Mouse (Mus musculus): ENCODE results near the gene Tmtc4. TPM values are rescaled to one million over a fixed set of nuclear protein-coding genes. Genes with fewer than 3 reads are reported as not detected.
A peak's percentile ranks its signal among the peaks of the same experiment; 100 is the strongest.

The Tmtc4 gene
- polyA plus RNA-seq, 1 experiment from 2014 or later: 28.5 TPM

DNA sequence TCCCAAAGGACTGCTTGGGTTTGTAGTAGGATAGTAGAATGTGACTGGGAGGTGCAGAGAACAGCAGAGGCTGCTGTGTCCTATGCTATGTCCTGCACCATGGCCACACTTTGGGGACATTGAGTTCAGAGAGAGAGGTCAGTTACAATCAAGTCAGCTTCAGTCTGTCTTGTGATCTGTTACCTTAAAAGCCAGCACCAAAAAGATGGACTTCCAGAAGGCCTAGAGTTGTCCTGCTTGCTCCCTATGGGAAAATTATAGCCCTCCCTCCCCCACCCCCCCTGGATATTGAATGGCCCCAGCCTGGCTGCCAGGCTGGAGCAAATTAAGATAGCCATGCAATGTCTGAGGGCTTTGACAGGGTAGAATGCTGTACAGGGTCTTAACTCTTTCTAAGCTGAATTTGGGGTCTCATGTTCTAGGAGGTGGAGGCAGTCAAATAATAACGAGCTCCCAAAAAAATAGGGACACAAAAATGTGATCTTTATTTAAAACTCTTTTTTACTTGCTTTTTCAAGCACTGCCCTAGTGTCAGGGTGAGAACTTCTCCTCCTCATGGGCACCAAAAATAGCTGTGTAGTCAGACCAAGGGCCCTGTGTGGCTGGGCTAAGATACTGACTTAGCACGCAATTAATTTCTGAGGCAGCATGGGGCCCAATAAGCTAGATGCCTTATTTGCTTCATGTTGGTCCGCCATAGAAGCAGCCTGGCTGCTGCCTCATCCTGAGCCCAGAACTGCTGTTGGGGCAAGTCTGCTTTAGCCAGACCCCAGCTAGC is 95.9 kb downstream of the Tmtc4 start:
- WGBS: 89% methylated on average over 3 of the region's 3 CpGs
- no peak overlapping the region for H3K27ac ChIP-seq

GRCm38 (mm10) chr14:122887278-122887677 is 96.6 kb downstream of the Tmtc4 start:
- Histone ChIP-seq H3K36me3 (0 out of 2 replicates have a peak, but pooled peaks cover 3% of the 10 kb centered on the region), H3K27ac (no peak overlapping the region), H3K4me1 (replicated peaks) (peaks cover 21% of the 10 kb centered on the region), H3K4me3 (no peak overlapping the region), H3K9me3 (no peaks in the 10 kb centered on the region), H3K27me3 (ENCODE audit: insufficient read depth, poor library complexity, severe bottlenecking) (no peaks in the 10 kb centered on the region)
- DNase-seq (ENCODE audit: low spot score): no peak
- 76% methylated on average over 1 of the region's 1 CpGs for WGBS

More for the DNA sequence above, 95.9 kb downstream of the Tmtc4 start:
- H3K36me3 ChIP-seq: 0 out of 2 replicates have a peak, but pooled peaks cover 3% of the 10 kb centered on the region
- H3K4me3 ChIP-seq: no peak overlapping the region
- no peaks in the 10 kb centered on the region for H3K27me3 ChIP-seq (ENCODE audit: insufficient read depth, poor library complexity, severe bottlenecking)
- DNase-seq (ENCODE audit: low spot score): no peak
- no peaks in the 10 kb centered on the region for H3K9me3 ChIP-seq
- H3K4me1 ChIP-seq (replicated peaks): peaks cover 15% of the 10 kb centered on the region

- H3K27me3 ChIP-seq (ENCODE audit: insufficient read depth, poor library complexity, severe bottlenecking): no peaks in the 10 kb centered on the region
- 90% methylated on average over 7 of the region's 7 CpGs for WGBS
- no peak for DNase-seq (ENCODE audit: low spot score)
- H3K36me3 ChIP-seq: no peaks in the 10 kb centered on the region
- H3K9me3 ChIP-seq: no peaks in the 10 kb centered on the region
- no peak overlapping the region for H3K27ac ChIP-seq
- peaks cover 32% of the 10 kb centered on the region for H3K4me1 ChIP-seq (replicated peaks)
- H3K4me3 ChIP-seq: no peak overlapping the region
Observed at GRCm38 (mm10) chr14:122885893-122886292, 97.9 kb downstream of the Tmtc4 start.

DNA sequence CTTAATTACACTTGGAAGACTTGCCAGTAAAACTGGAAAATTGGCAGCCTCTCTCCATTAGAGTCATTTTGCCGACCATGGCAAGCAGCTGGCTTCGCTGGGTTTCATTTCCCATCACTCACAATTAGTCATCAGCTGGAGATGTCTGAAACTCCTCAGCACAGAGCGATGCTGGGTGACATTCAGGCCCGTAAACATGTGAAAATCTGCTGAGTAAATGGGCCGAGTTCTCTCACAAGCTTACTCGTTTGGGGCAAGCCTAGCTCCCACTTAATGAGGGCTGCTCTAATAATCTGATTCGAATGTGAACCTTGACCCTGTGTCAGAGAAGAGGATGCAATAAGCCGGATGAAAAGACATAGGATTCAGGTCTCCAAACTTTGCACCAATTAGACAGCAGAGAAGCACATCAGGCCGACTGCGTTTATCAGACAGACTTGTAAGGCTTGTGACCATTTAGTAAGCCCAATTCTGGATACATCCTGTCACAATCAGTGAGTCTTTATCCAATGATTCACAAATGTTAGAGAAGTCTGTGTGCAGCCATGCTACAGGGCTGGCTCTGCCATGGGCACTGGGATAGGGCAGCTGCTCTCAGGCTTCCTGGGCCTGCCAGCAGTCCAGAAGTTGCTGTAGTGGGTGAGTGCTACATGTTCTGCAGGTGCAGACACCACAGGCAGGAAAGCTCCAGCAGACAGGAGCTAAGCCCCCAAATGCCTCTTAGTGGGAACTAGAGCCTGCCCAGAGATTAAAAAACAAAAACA is 99.8 kb downstream of the Tmtc4 start:
- H3K9me3 ChIP-seq: no peaks in the 10 kb centered on the region
- H3K27me3 ChIP-seq (ENCODE audit: insufficient read depth, poor library complexity, severe bottlenecking): no peaks in the 10 kb centered on the region
- no peak for DNase-seq (ENCODE audit: low spot score)
- H3K27ac ChIP-seq: peak overlapping the region; percentile 77
- peaks cover 35% of the 10 kb centered on the region for H3K4me1 ChIP-seq (replicated peaks)
- no peak overlapping the region for H3K4me3 ChIP-seq
- no peaks in the 10 kb centered on the region for H3K36me3 ChIP-seq
- WGBS: 70% methylated on average over 10 of the region's 10 CpGs

GRCm38 (mm10) chr14:122883410-122883806 is 100.4 kb downstream of the Tmtc4 start:
- peaks cover 35% of the 10 kb centered on the region for H3K4me1 ChIP-seq (replicated peaks)
- H3K36me3 ChIP-seq: no peaks in the 10 kb centered on the region
- DNase-seq (ENCODE audit: low spot score): no peak
- no peak overlapping the region for H3K4me3 ChIP-seq
- no peaks in the 10 kb centered on the region for H3K9me3 ChIP-seq
- no peaks in the 10 kb centered on the region for H3K27me3 ChIP-seq (ENCODE audit: insufficient read depth, poor library complexity, severe bottlenecking)
- WGBS: 76% methylated on average over 4 of the region's 4 CpGs
- peak overlapping the region; percentile 77 for H3K27ac ChIP-seq

DNA sequence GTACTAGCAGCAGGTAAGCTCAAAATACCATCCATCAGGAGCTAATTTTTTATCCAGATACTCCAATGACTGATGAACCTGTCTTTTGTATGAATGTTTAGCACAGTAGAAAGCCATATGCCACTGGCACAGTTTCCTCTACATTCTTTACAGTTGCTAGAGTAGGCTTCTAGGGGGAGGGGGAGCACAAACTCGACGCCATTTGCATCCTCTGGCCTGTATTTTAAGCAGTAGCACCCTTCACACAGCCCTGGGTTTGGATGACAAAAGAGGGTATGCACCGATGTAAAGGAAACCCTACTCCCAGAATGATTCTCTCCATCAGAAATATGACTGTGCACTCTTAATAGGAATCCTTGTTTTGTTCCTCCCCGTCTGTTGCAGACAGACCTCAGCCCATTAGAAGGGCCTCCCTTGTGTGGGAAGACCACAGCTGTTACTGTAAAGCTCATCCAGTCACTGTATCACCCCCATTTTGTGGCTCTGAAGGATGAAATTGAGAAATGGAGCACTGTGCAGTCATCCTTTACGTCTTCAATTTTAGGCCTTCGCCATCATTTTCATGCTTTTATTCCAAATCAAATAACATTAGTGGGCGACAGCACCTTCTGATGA is 100.9 kb downstream of the Tmtc4 start:
- WGBS: 73% methylated on average over 7 of the region's 7 CpGs
- Histone ChIP-seq H3K9me3 (no peaks in the 10 kb centered on the region), H3K27ac (peak overlapping the region; percentile 77), H3K27me3 (ENCODE audit: insufficient read depth, poor library complexity, severe bottlenecking) (no peaks in the 10 kb centered on the region), H3K4me1 (replicated peaks) (peaks cover 35% of the 10 kb centered on the region), H3K4me3 (no peak overlapping the region), H3K36me3 (no peaks in the 10 kb centered on the region)
- DNase-seq (ENCODE audit: low spot score): no peak

DNA sequence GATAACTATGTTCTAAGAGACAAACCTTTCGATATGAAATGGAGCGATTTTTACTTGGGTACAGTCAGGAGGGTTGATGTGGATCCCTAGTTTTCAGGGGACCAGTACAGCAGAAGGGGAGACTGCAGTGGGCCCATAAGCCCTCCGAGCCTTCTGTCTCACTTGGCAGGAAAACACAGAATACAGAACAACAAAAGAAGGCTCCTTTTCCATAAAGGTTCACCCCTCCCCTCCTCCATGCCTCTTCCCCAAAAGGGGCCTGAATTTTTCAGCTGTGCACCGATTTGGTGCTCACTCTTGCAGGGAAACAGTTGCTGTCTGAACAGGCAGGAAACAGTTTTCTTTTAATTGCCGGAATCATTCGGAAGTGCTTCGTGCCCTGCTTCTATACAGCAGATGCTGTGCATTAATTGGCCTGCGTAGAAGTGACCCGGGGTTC is 101.6 kb downstream of the Tmtc4 start:
- H3K4me3 ChIP-seq: no peak overlapping the region
- no peaks in the 10 kb centered on the region for H3K9me3 ChIP-seq
- WGBS: 57% methylated on average over 9 of the region's 9 CpGs
- H3K27ac ChIP-seq: peak overlapping the region; percentile 77
- DNase-seq (ENCODE audit: low spot score): no peak
- no peaks in the 10 kb centered on the region for H3K36me3 ChIP-seq
- no peaks in the 10 kb centered on the region for H3K27me3 ChIP-seq (ENCODE audit: insufficient read depth, poor library complexity, severe bottlenecking)
- H3K4me1 ChIP-seq (replicated peaks): peaks cover 35% of the 10 kb centered on the region

DNA sequence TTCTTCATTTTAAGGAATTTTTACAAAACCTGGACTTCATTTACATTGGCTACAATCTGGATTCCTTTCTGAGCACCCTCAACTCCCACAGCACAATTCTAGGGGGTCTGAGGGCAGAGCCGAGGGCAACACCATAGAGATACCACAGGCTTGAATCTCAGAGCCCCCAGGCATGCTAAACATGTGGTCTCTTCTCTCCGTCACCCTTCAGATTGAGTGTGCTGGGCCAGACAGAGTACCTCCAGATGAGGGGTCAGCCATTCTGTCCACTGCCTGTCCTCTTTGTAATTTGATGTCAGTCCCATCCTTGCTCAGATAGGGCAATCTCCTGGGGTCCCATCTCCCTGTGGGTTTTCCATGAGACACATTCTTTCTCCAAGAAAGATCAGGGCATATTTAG is 102.1 kb downstream of the Tmtc4 start:
- peaks cover 37% of the 10 kb centered on the region for H3K4me1 ChIP-seq (replicated peaks)
- no peaks in the 10 kb centered on the region for H3K9me3 ChIP-seq
- H3K36me3 ChIP-seq: no peaks in the 10 kb centered on the region
- peak overlapping the region; percentile 77 for H3K27ac ChIP-seq
- 44% methylated on average over 2 of the region's 2 CpGs for WGBS
- no peaks in the 10 kb centered on the region; the same call in 1 of the 2 replicates for H3K27me3 ChIP-seq (ENCODE audit: insufficient read depth, poor library complexity, severe bottlenecking)
- no peak for DNase-seq (ENCODE audit: low spot score)
- no peak overlapping the region for H3K4me3 ChIP-seq

DNA sequence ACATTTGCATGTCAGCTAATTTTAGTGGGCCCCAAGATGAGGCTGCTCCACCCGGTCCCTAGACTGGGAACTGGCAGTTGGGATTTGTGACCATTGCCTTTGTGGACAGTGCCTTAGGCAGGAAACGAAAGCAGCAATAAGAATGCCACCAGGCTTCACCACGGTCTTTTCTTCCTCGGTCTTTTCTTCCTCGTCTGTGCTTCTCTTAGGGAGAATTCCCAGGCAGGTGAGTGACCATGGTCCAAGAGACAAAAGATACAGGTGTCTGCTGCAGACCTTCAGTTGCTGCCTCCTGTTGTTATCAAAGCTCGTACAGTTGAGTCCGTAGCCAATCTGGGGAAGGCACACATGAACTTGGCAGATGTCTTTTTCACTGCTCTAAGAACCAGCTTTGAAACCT is 103.5 kb downstream of the Tmtc4 start:
- no peak for DNase-seq (ENCODE audit: low spot score)
- no peak overlapping the region for H3K4me3 ChIP-seq
- 81% methylated on average over 7 of the region's 7 CpGs for WGBS
- no peaks in the 10 kb centered on the region for H3K36me3 ChIP-seq
- no peaks in the 10 kb centered on the region for H3K9me3 ChIP-seq
- no peaks in the 10 kb centered on the region; the same call in 1 of the 2 replicates for H3K27me3 ChIP-seq (ENCODE audit: insufficient read depth, poor library complexity, severe bottlenecking)
- peaks cover 45% of the 10 kb centered on the region for H3K4me1 ChIP-seq (replicated peaks)
- no peak overlapping the region for H3K27ac ChIP-seq

- H3K4me1 ChIP-seq (replicated peaks): peaks cover 40% of the 10 kb centered on the region
- H3K36me3 ChIP-seq: no peaks in the 10 kb centered on the region
- no peak for DNase-seq (ENCODE audit: low spot score)
- H3K4me3 ChIP-seq: no peak overlapping the region
- no peaks in the 10 kb centered on the region for H3K9me3 ChIP-seq
- H3K27me3 ChIP-seq (ENCODE audit: insufficient read depth, poor library complexity, severe bottlenecking): no peaks in the 10 kb centered on the region; the same call in 1 of the 2 replicates
- no peak overlapping the region for H3K27ac ChIP-seq
- WGBS: 85% methylated on average over 3 of the region's 3 CpGs
Observed at GRCm38 (mm10) chr14:122877787-122878186, 106.0 kb downstream of the Tmtc4 start.

DNA sequence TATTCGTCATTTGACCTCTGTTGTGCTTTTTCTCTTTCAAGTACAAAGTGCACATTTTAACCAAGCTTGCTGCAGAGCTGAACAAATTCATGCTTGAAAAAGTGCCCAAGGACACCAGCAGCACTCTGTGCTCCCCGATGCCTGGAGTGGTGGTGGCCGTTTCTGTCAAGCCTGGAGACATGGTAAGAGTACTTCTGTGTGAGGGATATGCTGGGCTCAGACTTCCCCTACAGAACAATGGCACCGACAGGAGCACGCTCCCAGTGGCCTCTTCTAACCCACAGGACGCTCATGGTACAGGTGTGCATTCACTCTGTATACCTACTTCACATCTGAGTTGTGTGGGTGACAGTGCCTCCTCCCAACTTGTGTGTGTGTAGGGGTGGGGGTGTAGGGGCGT is 107.1 kb downstream of the Tmtc4 start:
- 69% methylated on average over 7 of the region's 7 CpGs for WGBS
- Histone ChIP-seq H3K27ac (no peak overlapping the region), H3K4me1 (replicated peaks) (peaks cover 38% of the 10 kb centered on the region)

GRCm38 (mm10) chr14:122876163-122876562 is 107.7 kb downstream of the Tmtc4 start:
- H3K4me3 ChIP-seq: no peak overlapping the region
- 2% methylated on average over 6 of the region's 6 CpGs for WGBS
- H3K4me1 ChIP-seq (replicated peaks): peaks cover 33% of the 10 kb centered on the region
- no peaks in the 10 kb centered on the region for H3K36me3 ChIP-seq
- H3K9me3 ChIP-seq: no peaks in the 10 kb centered on the region
- DNase-seq (ENCODE audit: low spot score): peak; percentile 79
- H3K27me3 ChIP-seq (ENCODE audit: insufficient read depth, poor library complexity, severe bottlenecking): no peaks in the 10 kb centered on the region; the same call in 1 of the 2 replicates
- peak overlapping the region; percentile 69; the same call in 1 of the 2 replicates for H3K27ac ChIP-seq

More for the DNA sequence above, 107.1 kb downstream of the Tmtc4 start:
- H3K4me3 ChIP-seq: no peak overlapping the region
- no peaks in the 10 kb centered on the region for H3K36me3 ChIP-seq
- DNase-seq (ENCODE audit: low spot score): no peak
- no peaks in the 10 kb centered on the region for H3K9me3 ChIP-seq
- no peaks in the 10 kb centered on the region; the same call in 1 of the 2 replicates for H3K27me3 ChIP-seq (ENCODE audit: insufficient read depth, poor library complexity, severe bottlenecking)
